Mouse (Mus musculus) CH12.LX (cell line): ENCODE measurements around the gene Prph. TPM values are rescaled to one million over a fixed set of nuclear protein-coding genes. Genes with fewer than 3 reads are reported as not detected.

Experiments
- DNase-seq: peaks from one replicate; pipeline ENCODE4 v3.0.0-alpha.2; 2013; ENCODE audit errors: extremely low read depth
- H3K27ac ChIP-seq: 2 replicates; pipeline ENCODE4 v1.5.1; 2012; ENCODE audit warnings: low read depth, mild to moderate bottlenecking, control low read depth, moderate library complexity; ENCODE audit not compliant: insufficient read depth
- H3K27me3 ChIP-seq: replicated peaks from 2 replicates; pipeline ENCODE3; 2012; ENCODE audit warnings: inconsistent platforms
- H3K36me3 ChIP-seq, 2 experiments: replicated peaks in 1 of 2; 2 replicates each; pipeline versions ENCODE3 to v1.6.1; 2012; ENCODE audit warnings: inconsistent platforms in 1 of 2, low read length in 1 of 2, mild to moderate bottlenecking in 1 of 2, mixed read lengths in 1 of 2, moderate library complexity in 1 of 2; ENCODE audit not compliant: control insufficient read depth in 1 of 2, insufficient read depth in 1 of 2
- H3K4me1 ChIP-seq, 2 experiments: 2 replicates each; pipeline ENCODE4 v1.6.1; 2012; ENCODE audit warnings: inconsistent platforms in 1 of 2, moderate library complexity in 1 of 2; ENCODE audit not compliant: insufficient read depth in 2 of 2, control insufficient read depth in 1 of 2
- H3K4me2 ChIP-seq: 2 replicates; pipeline ENCODE4 v1.6.1; 2012; ENCODE audit warnings: low read depth, mild to moderate bottlenecking, control low read depth; ENCODE audit not compliant: poor library complexity, insufficient read depth, severe bottlenecking
- H3K4me3 ChIP-seq, 3 experiments: fragments of 150-350 bp in 1 of 3; sonication (generic) in 1 of 3; replicated peaks in 1 of 3; 2 replicates each; pipeline versions ENCODE3 to v1.5.1; 2011 to 2012; ENCODE audit warnings: low read depth in 2 of 3, low read length in 2 of 3, mild to moderate bottlenecking in 2 of 3, moderate library complexity in 2 of 3, control low read depth in 1 of 3, improper control_type of control experiment in 1 of 3, inconsistent platforms in 1 of 3, mixed read lengths in 1 of 3; ENCODE audit not compliant: poor library complexity in 1 of 3
- H3K79me2 ChIP-seq: replicated peaks from 2 replicates; pipeline ENCODE4 v1.6.1; 2012; ENCODE audit warnings: mild to moderate bottlenecking, moderate library complexity; ENCODE audit not compliant: control insufficient read depth, poor library complexity, insufficient read depth, severe bottlenecking; ENCODE audit errors: extremely low read depth
- H3K9ac ChIP-seq: 2 replicates; pipeline ENCODE4 v1.6.1; 2012; ENCODE audit warnings: low read depth, mild to moderate bottlenecking, control low read depth, moderate library complexity; ENCODE audit not compliant: insufficient read depth
- H3K9me3 ChIP-seq: replicated peaks from 2 replicates; pipeline ENCODE3; 2012; ENCODE audit warnings: low read length, inconsistent platforms, mixed read lengths
- BHLHE40 ChIP-seq: IDR thresholded peaks from 2 replicates; pipeline ENCODE4 v1.6.1; 2011; ENCODE audit warnings: mild to moderate bottlenecking, low read depth, low read length, improper control_type of control experiment
- CHD1 ChIP-seq: IDR thresholded peaks from 2 replicates; pipeline ENCODE4 v1.6.1; 2012; ENCODE audit warnings: low read depth, low read length, improper control_type of control experiment, inconsistent platforms
- CTCF ChIP-seq, 2 experiments: IDR thresholded peaks in 1 of 2; conservative IDR thresholded peaks in 1 of 2; 2 replicates each; pipeline ENCODE4 v1.5.1; 2011 to 2012; ENCODE audit warnings: low read depth in 2 of 2, low read length in 2 of 2, improper control_type of control experiment in 1 of 2, inconsistent platforms in 1 of 2, mild to moderate bottlenecking in 1 of 2, moderate library complexity in 1 of 2
- ETS1 ChIP-seq: conservative IDR thresholded peaks from 2 replicates; pipeline ENCODE4 v1.6.1; 2012; ENCODE audit warnings: low read depth, mild to moderate bottlenecking, inconsistent platforms, low read length, improper control_type of control experiment, moderate library complexity
- HCFC1 ChIP-seq: IDR thresholded peaks from 2 replicates; pipeline ENCODE4 v1.6.1; 2012; ENCODE audit warnings: low read depth, mild to moderate bottlenecking, inconsistent platforms, low read length, improper control_type of control experiment
- IRF4 ChIP-seq: IDR thresholded peaks from 2 replicates; pipeline ENCODE4 v1.6.1; 2014; ENCODE audit warnings: low read depth, mild to moderate bottlenecking, inconsistent platforms, low read length, improper control_type of control experiment
- JUND ChIP-seq: conservative IDR thresholded peaks from 2 replicates; pipeline ENCODE4 v1.6.1; 2011; ENCODE audit warnings: low read depth, low read length, improper control_type of control experiment
- MAFK ChIP-seq: IDR thresholded peaks from 2 replicates; pipeline ENCODE4 v1.6.1; 2011; ENCODE audit warnings: low read length, improper control_type of control experiment; ENCODE audit not compliant: insufficient replicate concordance
- MAX ChIP-seq: IDR thresholded peaks from 2 replicates; pipeline ENCODE4 v1.6.1; 2011; ENCODE audit warnings: low read length, improper control_type of control experiment
- MYC ChIP-seq: IDR thresholded peaks from 2 replicates; pipeline ENCODE4 v1.6.1; 2011; ENCODE audit warnings: low read depth, mild to moderate bottlenecking, improper control_type of control experiment, low read length
- PAX5 ChIP-seq: IDR thresholded peaks from 2 replicates; pipeline ENCODE4 v1.6.1; 2012; ENCODE audit warnings: low read length, inconsistent platforms, mixed read lengths
- POLR2A ChIP-seq: IDR thresholded peaks from 2 replicates; pipeline ENCODE4 v1.6.1; 2011; ENCODE audit warnings: low read depth, mild to moderate bottlenecking, improper control_type of control experiment, low read length
- RAD21 ChIP-seq: IDR thresholded peaks from 2 replicates; pipeline ENCODE4 v1.6.1; 2011; ENCODE audit warnings: low read depth, mild to moderate bottlenecking, low read length, improper control_type of control experiment, moderate library complexity
- SIN3A ChIP-seq: IDR thresholded peaks from 2 replicates; pipeline ENCODE4 v1.6.1; 2012; ENCODE audit warnings: low read length, improper control_type of control experiment, inconsistent platforms
- SMC3 ChIP-seq: IDR thresholded peaks from 2 replicates; pipeline ENCODE4 v1.6.1; 2011; ENCODE audit warnings: low read depth, low read length, improper control_type of control experiment
- USF1 ChIP-seq: IDR thresholded peaks from 2 replicates; pipeline ENCODE4 v1.6.1; 2014; ENCODE audit warnings: low read depth, mild to moderate bottlenecking, inconsistent platforms, low read length, improper control_type of control experiment
- ZKSCAN1 ChIP-seq: IDR thresholded peaks from 2 replicates; pipeline ENCODE4 v1.6.1; 2012; ENCODE audit warnings: low read depth, inconsistent platforms, low read length, improper control_type of control experiment, borderline replicate concordance
- ZNF384 ChIP-seq: IDR thresholded peaks from 2 replicates; pipeline ENCODE4 v1.6.1; 2012; ENCODE audit warnings: low read depth, low read length, improper control_type of control experiment, inconsistent platforms
- dilution Hi-C: fragments of 300-500 bp; cut with MboI; formaldehyde crosslinking; loops from 2 replicates; pipeline ENCODE4 v1.14.3; 2020; ENCODE audit warnings: low sequenced_read_pairs; ENCODE audit not compliant: extremely low pct_unique_long_range_greater_than_20kb, extremely low pct_ligation_motif_present
- in situ Hi-C: fragments of 300-500 bp; cut with MboI; formaldehyde crosslinking; loops from 3 replicates; pipeline ENCODE4 v1.14.3; 2019; ENCODE audit warnings: low sequenced_read_pairs, low pct_ligation_motif_present, low pct_unique_long_range_greater_than_20kb, mixed read lengths
- polyA plus RNA-seq: library from polyadenylated mRNA; unstranded; fragments of >175 nt; gene quantifications from 2 replicates; pipeline ENCODE4 v1.2.1, GENCODE M21; 2012; ENCODE audit warnings: low read depth; ENCODE audit not compliant: insufficient read length
- total RNA-seq, 2 experiments: library from RNA; depleted of rRNA; stranded (reverse); fragments of 300-350 nt in 1 of 2; fragments of >200 nt in 1 of 2; gene quantifications; 2 replicates each; pipeline ENCODE4 v1.2.3; 2012 to 2014

Prph gene
- total and polyA plus RNA-seq, 3 experiments, result 0.12 TPM; not detected in 2

DNA sequence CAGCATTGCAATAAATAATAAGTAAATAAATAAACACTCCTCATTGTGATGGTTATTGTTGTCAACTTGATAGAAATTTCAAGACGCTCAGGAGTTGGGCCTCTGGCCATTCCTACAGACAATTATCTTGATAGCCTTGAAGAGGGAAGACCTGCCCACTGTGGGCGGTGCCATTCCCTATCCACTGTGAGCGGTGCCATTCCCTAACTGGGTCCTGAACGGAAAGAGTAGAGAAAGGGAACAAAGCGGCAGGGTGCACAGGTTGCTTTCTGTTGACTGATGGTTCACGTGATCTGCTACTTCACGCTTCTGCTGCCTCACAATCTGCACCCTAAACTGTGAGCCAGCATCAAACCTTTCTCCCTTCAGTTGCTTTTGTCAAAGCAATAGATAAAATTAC, 33.7 kb upstream of the Prph start:
- no peaks in the 10 kb centered on the region for H3K79me2 ChIP-seq
- dilution Hi-C loops (no loop called here), in situ Hi-C loops (no loop called here)

DNA sequence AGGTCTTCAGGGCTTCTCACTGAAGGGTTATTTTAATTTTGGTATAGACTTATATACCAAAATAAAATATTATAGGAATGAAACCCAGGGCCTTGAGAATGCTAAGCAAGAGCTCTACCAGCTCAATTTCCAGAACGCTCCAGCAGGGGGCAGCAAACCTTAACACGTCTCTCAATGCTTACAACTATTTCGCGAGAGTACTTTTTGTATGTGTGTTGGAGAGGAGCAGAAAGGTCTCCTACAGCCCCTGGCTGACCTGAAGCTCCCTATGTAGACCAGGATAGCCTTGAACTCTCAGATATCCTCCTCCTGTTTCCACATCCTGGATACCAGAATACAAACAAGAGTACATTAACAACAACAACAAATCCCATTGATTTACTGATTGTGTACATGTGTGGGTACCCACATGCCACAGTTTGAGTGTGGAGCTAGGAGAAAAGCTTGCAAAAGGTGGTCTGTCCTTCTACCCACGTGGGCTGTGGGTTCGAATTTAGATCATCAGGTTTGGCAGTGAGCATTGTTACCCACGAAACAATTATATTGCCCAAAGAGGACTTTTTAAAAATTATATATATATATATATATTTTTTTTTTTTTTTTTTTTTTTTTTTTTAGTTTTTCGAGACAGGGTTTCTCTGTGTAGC, 30.2 kb upstream of the Prph start:
- TF ChIP-seq MYC (0 out of 2 replicates have a peak, but pooled peaks have one; percentile 45), JUND (0 out of 2 replicates have a peak, but pooled peaks have one; percentile 9), HCFC1 (peak; percentile 26; the same call in 1 of the 2 replicates), BHLHE40 (no peak), RAD21 (peak; percentile 76), SMC3 (peak; percentile 60), ETS1 (no peak), MAX (0 out of 2 replicates have a peak, but pooled peaks have one; percentile 25), POLR2A (peak; percentile 26; the same call in 1 of the 2 replicates), CTCF (conservative IDR thresholded peaks at IDR 0.05 in 1 of 2, IDR thresholded peaks at IDR 0.05 in 1 of 2; ENCODE audit: low read depth in 2 of 2, low read length in 2 of 2) (peak; percentile 87 to 90), ZNF384 (peak; percentile 51)
- Histone ChIP-seq H3K36me3 (no peaks in the 10 kb centered on the region), H3K27me3 (no peaks in the 10 kb centered on the region), H3K4me2 (peak overlapping the region; percentile 57; the same call in 1 of the 2 replicates), H3K9ac (no peak overlapping the region), H3K4me1 (peaks cover 0 to 10% of the 10 kb centered on the region in 2 experiments; a peak in 2 of 4 replicates), H3K9me3 (peaks cover 3% of the 10 kb centered on the region), H3K27ac (no peak overlapping the region), H3K79me2 (no peaks in the 10 kb centered on the region), H3K4me3 (no peak overlapping the region)
- in situ Hi-C loops (no loop called here), dilution Hi-C loops (no loop called here)
- peak; percentile 92 for DNase-seq

More for the DNA sequence above, 33.7 kb upstream of the Prph start:
- Histone ChIP-seq H3K4me3 (no peak overlapping the region), H3K36me3 (no peaks in the 10 kb centered on the region), H3K4me2 (no peak overlapping the region), H3K27me3 (no peaks in the 10 kb centered on the region), H3K9ac (no peak overlapping the region), H3K4me1 (peaks cover 0 to 12% of the 10 kb centered on the region in 2 experiments; a peak in 2 of 4 replicates), H3K9me3 (peaks cover 3% of the 10 kb centered on the region), H3K27ac (no peak overlapping the region)
- no peak for DNase-seq
- TF ChIP-seq CHD1, result no peak
- TF ChIP-seq SIN3A, result no peak
- no peak for TF ChIP-seq CTCF (conservative IDR thresholded peaks at IDR 0.05 in 1 of 2, IDR thresholded peaks at IDR 0.05 in 1 of 2; ENCODE audit: low read depth in 2 of 2, low read length in 2 of 2)
- TF ChIP-seq MAX, result no peak
- TF ChIP-seq BHLHE40, result no peak
- no peak for TF ChIP-seq ZKSCAN1
- no peak for TF ChIP-seq IRF4
- no peak for TF ChIP-seq MYC
- TF ChIP-seq USF1, result no peak
- TF ChIP-seq PAX5, result no peak
- no peak for TF ChIP-seq MAFK
